Mouse (Mus musculus) embryonic facial prominence, embryonic 12.5 days (tissue): ENCODE measurements around the gene Dbx1. TPM values are rescaled to one million over a fixed set of nuclear protein-coding genes. Genes with fewer than 3 reads are reported as not detected.

Experiments used
- ATAC-seq: fragments of 200-750 bp; cut with Nextera tagmentation; 2 replicates; pipeline ENCODE4 v1.8.0; 2017; ENCODE audit not compliant: insufficient number of reproducible peaks, insufficient read depth, low FRiP score, low TSS enrichment
- H3K27ac ChIP-seq: fragments of 300-500 bp; sonication (generic); 2 replicates; pipeline ENCODE4 v1.5.1; 2016; ENCODE audit warnings: mild to moderate bottlenecking
- H3K27me3 ChIP-seq: fragments of 300-500 bp; sonication (generic); 2 replicates; pipeline ENCODE4 v1.6.1; 2016; ENCODE audit warnings: mild to moderate bottlenecking, moderate library complexity
- H3K36me3 ChIP-seq: fragments of 300-500 bp; sonication (generic); 2 replicates; pipeline ENCODE4 v1.6.1; 2016; ENCODE audit warnings: mild to moderate bottlenecking
- H3K4me1 ChIP-seq: fragments of 300-500 bp; sonication (generic); 2 replicates; pipeline ENCODE4 v1.6.1; 2016
- H3K4me2 ChIP-seq: fragments of 300-500 bp; sonication (generic); replicated peaks from 2 replicates; pipeline ENCODE4 v1.6.1; 2016; ENCODE audit warnings: mild to moderate bottlenecking, moderate library complexity
- H3K4me3 ChIP-seq: fragments of 300-500 bp; sonication (generic); 2 replicates; pipeline ENCODE4 v1.5.1; 2016; ENCODE audit warnings: mild to moderate bottlenecking
- H3K9ac ChIP-seq: fragments of 300-500 bp; sonication (generic); 2 replicates; pipeline ENCODE4 v1.6.1; 2016; ENCODE audit warnings: mild to moderate bottlenecking, moderate library complexity
- H3K9me3 ChIP-seq: fragments of 300-500 bp; sonication (generic); 2 replicates; pipeline ENCODE4 v1.6.1; 2016; ENCODE audit warnings: mild to moderate bottlenecking, moderate library complexity
- WGBS: fragments of 180-500 bp; shearing (Covaris S2); methylation state at CpG from one replicate; pipeline ENCODE4 v1.1.7; 2016; 5-methylcytosine and 5-hydroxymethylcytosine counted together
- polyA plus RNA-seq: library from polyadenylated mRNA; unstranded; fragments of >200 nt; fragmentation: Nextera tagmentation; extraction: Ambion mirVana; gene quantifications from 2 replicates; pipeline ENCODE4 v1.2.1, GENCODE M21; 2016

Dbx1 gene
- 1.1 and 1.8 TPM in 2 replicates for polyA plus RNA-seq

- Histone ChIP-seq H3K27me3 (peaks cover 90% of the 10 kb centered on the region), H3K4me3 (no peak within 1 kb of the TSS), H3K4me1 (peaks cover 4% of the 10 kb centered on the region; the same call in 1 of the 2 replicates), H3K4me2 (no peak within 1 kb of the TSS), H3K27ac (no peak within 1 kb of the TSS), H3K36me3 (no peaks in the 10 kb centered on the region), H3K9me3 (no peaks in the 10 kb centered on the region), H3K9ac (no peak within 1 kb of the TSS)
- under 1% methylated on average over 33 of the region's 33 CpGs for whole genome bisulfite sequencing
- no peak for ATAC-seq
Observed at GRCm38 (mm10) chr7:49636491-49637115, at the start of gene Dbx1. Dbx1 (minus strand) TSS chr7:49636849.

- no peak; the same call in 1 of the 2 replicates for ATAC-seq
- Histone ChIP-seq H3K4me3 (no peak overlapping the region), H3K4me2 (no peak overlapping the region), H3K4me1 (no peaks in the 10 kb centered on the region), H3K27me3 (peaks cover 63% of the 10 kb centered on the region), H3K9ac (no peak overlapping the region), H3K36me3 (no peaks in the 10 kb centered on the region), H3K9me3 (no peaks in the 10 kb centered on the region), H3K27ac (no peak overlapping the region)
- 6% methylated on average over 9 of the region's 9 CpGs for WGBS
Observed at GRCm38 (mm10) chr7:49678826-49679377, 42.3 kb upstream of the Dbx1 start.

- H3K27me3 ChIP-seq, result peaks cover 60% of the 10 kb centered on the region
- no peak overlapping the region for H3K27ac ChIP-seq
- no peak overlapping the region for H3K4me3 ChIP-seq
- H3K9me3 ChIP-seq, result no peaks in the 10 kb centered on the region
- H3K9ac ChIP-seq, result no peak overlapping the region
- no peak for ATAC-seq
- no peaks in the 10 kb centered on the region for H3K4me1 ChIP-seq
- 2% methylated on average over 22 of the region's 22 CpGs for WGBS
- no peaks in the 10 kb centered on the region for H3K36me3 ChIP-seq
- H3K4me2 ChIP-seq, result no peak overlapping the region
Observed at GRCm38 (mm10) chr7:49678100-49678825, 41.6 kb upstream of the Dbx1 start.

- Histone ChIP-seq H3K27me3 (peaks cover 53% of the 10 kb centered on the region), H3K9me3 (no peaks in the 10 kb centered on the region), H3K9ac (no peak overlapping the region), H3K4me1 (no peaks in the 10 kb centered on the region), H3K36me3 (no peaks in the 10 kb centered on the region), H3K4me3 (no peak overlapping the region), H3K4me2 (no peak overlapping the region), H3K27ac (no peak overlapping the region)
- WGBS, result 2% methylated on average over 9 of the region's 9 CpGs
- ATAC-seq, result no peak
Observed at GRCm38 (mm10) chr7:49677166-49677565, 40.5 kb upstream of the Dbx1 start.

- Histone ChIP-seq H3K27ac (no peak overlapping the region), H3K4me2 (no peak overlapping the region), H3K27me3 (peaks cover 48% of the 10 kb centered on the region), H3K4me1 (no peaks in the 10 kb centered on the region), H3K36me3 (no peaks in the 10 kb centered on the region), H3K4me3 (no peak overlapping the region), H3K9me3 (no peaks in the 10 kb centered on the region), H3K9ac (no peak overlapping the region)
- no peak for ATAC-seq
- 5% methylated on average over 5 of the region's 5 CpGs for WGBS
Observed at GRCm38 (mm10) chr7:49676627-49677026, 40.0 kb upstream of the Dbx1 start.

GRCm38 (mm10) chr7:49668260-49668857, 31.7 kb upstream of the Dbx1 start:
- no peak for ATAC-seq
- H3K27me3 ChIP-seq, result peaks cover 17% of the 10 kb centered on the region
- 84% methylated on average over 13 of the region's 13 CpGs for WGBS

GRCm38 (mm10) chr7:49663575-49663974, 26.9 kb upstream of the Dbx1 start:
- 80% methylated on average over 3 of the region's 3 CpGs for WGBS
- peaks cover 35% of the 10 kb centered on the region for H3K27me3 ChIP-seq

More at GRCm38 (mm10) chr7:49668260-49668857, 31.7 kb upstream of the Dbx1 start:
- Histone ChIP-seq H3K4me1 (no peaks in the 10 kb centered on the region), H3K9ac (no peak overlapping the region), H3K36me3 (no peaks in the 10 kb centered on the region), H3K27ac (no peak overlapping the region), H3K4me2 (no peak overlapping the region), H3K4me3 (no peak overlapping the region), H3K9me3 (no peaks in the 10 kb centered on the region)

GRCm38 (mm10) chr7:49662492-49663026, 25.9 kb upstream of the Dbx1 start:
- no peak overlapping the region for H3K9ac ChIP-seq
- WGBS, result 5% methylated on average over 7 of the region's 7 CpGs
- no peaks in the 10 kb centered on the region for H3K4me1 ChIP-seq
- peaks cover 35% of the 10 kb centered on the region for H3K27me3 ChIP-seq
- H3K4me2 ChIP-seq, result peak overlapping the region; percentile 1; the same call in 1 of the 2 replicates
- no peaks in the 10 kb centered on the region for H3K36me3 ChIP-seq
- no peaks in the 10 kb centered on the region for H3K9me3 ChIP-seq
- no peak for ATAC-seq
- H3K27ac ChIP-seq, result no peak overlapping the region
- no peak overlapping the region for H3K4me3 ChIP-seq

More at GRCm38 (mm10) chr7:49663575-49663974, 26.9 kb upstream of the Dbx1 start:
- Histone ChIP-seq H3K9ac (no peak overlapping the region), H3K4me2 (no peak overlapping the region), H3K27ac (no peak overlapping the region), H3K4me3 (no peak overlapping the region), H3K9me3 (no peaks in the 10 kb centered on the region), H3K4me1 (no peaks in the 10 kb centered on the region), H3K36me3 (no peaks in the 10 kb centered on the region)
- no peak for ATAC-seq

GRCm38 (mm10) chr7:49661811-49662491, 25.3 kb upstream of the Dbx1 start:
- no peak overlapping the region for H3K27ac ChIP-seq
- 3% methylated on average over 24 of the region's 24 CpGs for WGBS
- no peak overlapping the region for H3K4me3 ChIP-seq
- H3K27me3 ChIP-seq, result peaks cover 35% of the 10 kb centered on the region
- no peaks in the 10 kb centered on the region for H3K4me1 ChIP-seq
- no peaks in the 10 kb centered on the region for H3K9me3 ChIP-seq
- ATAC-seq, result no peak
- H3K9ac ChIP-seq, result no peak overlapping the region
- peak overlapping the region; percentile 1; the same call in 1 of the 2 replicates for H3K4me2 ChIP-seq
- H3K36me3 ChIP-seq, result no peaks in the 10 kb centered on the region

GRCm38 (mm10) chr7:49640709-49641305, 4.2 kb upstream of the Dbx1 start:
- no peaks in the 10 kb centered on the region for H3K36me3 ChIP-seq
- H3K27ac ChIP-seq, result no peak overlapping the region
- no peaks in the 10 kb centered on the region for H3K9me3 ChIP-seq
- WGBS, result 13% methylated on average over 3 of the region's 3 CpGs
- H3K9ac ChIP-seq, result no peak overlapping the region
- H3K27me3 ChIP-seq, result peaks cover 59% of the 10 kb centered on the region
- no peak for ATAC-seq
- no peak overlapping the region for H3K4me3 ChIP-seq
- no peaks in the 10 kb centered on the region for H3K4me1 ChIP-seq
- no peak overlapping the region for H3K4me2 ChIP-seq
